Mouse (Mus musculus): ENCODE results near the gene Smcr8. TPM values are rescaled to one million over a fixed set of nuclear protein-coding genes. Genes with fewer than 3 reads are reported as not detected.

Smcr8 gene
- polyA plus RNA-seq, 1 experiment from 2014 or later, result 5.9 TPM

DNA sequence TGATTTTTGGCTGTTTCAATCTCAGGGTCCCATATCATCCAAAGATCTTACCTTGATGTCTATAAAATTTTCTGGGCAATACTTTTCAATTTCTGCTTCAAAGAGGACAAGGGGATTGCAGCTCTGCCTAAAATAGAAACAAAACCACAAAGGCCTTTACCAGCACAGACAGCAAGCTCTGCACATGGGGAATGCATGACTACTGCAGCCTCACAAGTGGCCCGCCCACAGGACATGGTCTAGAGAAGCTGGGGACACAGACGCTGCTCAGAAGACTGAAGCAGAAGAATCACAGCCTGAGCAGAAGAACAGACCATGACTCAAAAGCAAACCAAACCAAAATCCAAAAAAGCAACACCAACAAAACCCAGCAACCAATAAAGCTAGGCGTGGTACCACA, 15.6 kb upstream of the Smcr8 start:
- peaks cover 46% of the 10 kb centered on the region for H3K36me3 ChIP-seq
- no peaks in the 10 kb centered on the region for H3K27me3 ChIP-seq
- 84% methylated on average over 3 of the region's 3 CpGs for WGBS
- H3K4me2 ChIP-seq (replicated peaks), result no peak overlapping the region
- no peak overlapping the region for H3K4me3 ChIP-seq (replicated peaks)
- H3K9ac ChIP-seq, result no peak overlapping the region
- no peak overlapping the region for H3K27ac ChIP-seq (replicated peaks)
- no peaks in the 10 kb centered on the region for H3K9me3 ChIP-seq (replicated peaks)
- no peak for ATAC-seq (ENCODE audit: insufficient number of reproducible peaks, low FRiP score, low TSS enrichment, low read depth)
- no peaks in the 10 kb centered on the region for H3K4me1 ChIP-seq

DNA sequence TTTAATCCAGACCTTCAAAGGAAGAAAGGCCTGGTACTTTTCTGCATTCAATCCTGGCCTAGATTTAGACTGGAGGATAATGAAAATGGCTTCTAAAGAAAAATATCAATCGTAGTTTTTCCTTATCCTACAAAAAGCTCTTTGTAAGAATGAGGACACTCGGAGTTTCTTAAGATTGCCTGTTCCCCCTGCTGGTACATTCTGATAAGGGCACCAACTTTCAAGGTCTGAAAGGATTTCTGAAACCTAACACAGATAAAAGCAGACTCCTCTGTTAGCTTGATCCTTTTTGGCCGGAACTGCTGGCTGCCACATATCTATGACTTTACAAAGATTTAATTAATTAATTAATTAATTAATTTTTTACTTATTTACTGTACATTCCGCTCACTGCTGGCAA, 10.4 kb upstream of the Smcr8 start:
- peaks cover 8% of the 10 kb centered on the region; the same call in 1 of the 2 replicates for H3K36me3 ChIP-seq
- no peak overlapping the region for H3K4me3 ChIP-seq (replicated peaks)
- 0 out of 2 replicates have a peak, but pooled peaks cover 2% of the 10 kb centered on the region for H3K4me1 ChIP-seq
- no peaks in the 10 kb centered on the region for H3K9me3 ChIP-seq (replicated peaks)
- no peak for ATAC-seq (ENCODE audit: insufficient number of reproducible peaks, low FRiP score, low TSS enrichment, low read depth)
- H3K9ac ChIP-seq, result no peak overlapping the region
- 86% methylated on average over 4 of the region's 4 CpGs for WGBS
- no peak overlapping the region for H3K27ac ChIP-seq (replicated peaks)
- H3K4me2 ChIP-seq (replicated peaks), result no peak overlapping the region
- H3K27me3 ChIP-seq, result no peaks in the 10 kb centered on the region

GRCm38 (mm10) chr11:60769322-60769721, 8.0 kb upstream of the Smcr8 start:
- Histone ChIP-seq H3K27ac (replicated peaks) (no peak overlapping the region), H3K4me1 (0 out of 2 replicates have a peak, but pooled peaks cover 2% of the 10 kb centered on the region), H3K9ac (no peak overlapping the region), H3K27me3 (no peaks in the 10 kb centered on the region), H3K36me3 (no peaks in the 10 kb centered on the region), H3K4me2 (replicated peaks) (no peak overlapping the region), H3K9me3 (replicated peaks) (no peaks in the 10 kb centered on the region), H3K4me3 (replicated peaks) (no peak overlapping the region)
- 74% methylated on average over 2 of the region's 2 CpGs for WGBS
- no peak for ATAC-seq (ENCODE audit: insufficient number of reproducible peaks, low FRiP score, low TSS enrichment, low read depth)

- no peak for ATAC-seq (ENCODE audit: insufficient number of reproducible peaks, low FRiP score, low TSS enrichment, low read depth)
- Histone ChIP-seq H3K4me1 (peaks cover 13% of the 10 kb centered on the region), H3K4me2 (replicated peaks) (no peak overlapping the region), H3K4me3 (replicated peaks) (no peak overlapping the region), H3K36me3 (no peaks in the 10 kb centered on the region), H3K9ac (no peak overlapping the region), H3K27me3 (no peaks in the 10 kb centered on the region), H3K9me3 (replicated peaks) (no peaks in the 10 kb centered on the region), H3K27ac (replicated peaks) (no peak overlapping the region)
- 81% methylated on average over 3 of the region's 3 CpGs for WGBS
Measured at GRCm38 (mm10) chr11:60770776-60771175, 6.5 kb upstream of the Smcr8 start.

DNA sequence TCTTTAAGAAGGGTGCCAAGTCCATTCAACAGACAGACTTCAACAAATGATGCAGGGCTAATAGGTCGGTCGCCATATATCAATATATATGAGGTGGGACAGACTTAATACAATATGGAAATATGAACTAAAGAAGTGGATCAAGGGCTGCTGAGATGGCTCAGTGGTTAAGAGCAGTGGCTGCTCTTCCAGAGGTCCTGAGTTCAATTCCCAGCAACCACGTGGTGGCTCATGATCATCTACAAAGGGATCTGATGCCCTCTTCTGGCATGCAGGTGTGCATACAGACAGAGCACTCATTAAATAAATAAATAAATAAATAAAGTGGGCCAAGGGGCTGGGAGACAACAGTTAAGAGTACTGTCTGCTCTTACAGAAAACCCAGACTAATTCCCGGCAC, 5.2 kb upstream of the Smcr8 start:
- no peak overlapping the region for H3K9ac ChIP-seq
- H3K9me3 ChIP-seq (replicated peaks), result no peaks in the 10 kb centered on the region
- H3K4me1 ChIP-seq, result peaks cover 20% of the 10 kb centered on the region
- no peak overlapping the region for H3K4me2 ChIP-seq (replicated peaks)
- H3K4me3 ChIP-seq (replicated peaks), result no peak overlapping the region
- WGBS, result 81% methylated on average over 4 of the region's 4 CpGs
- H3K27me3 ChIP-seq, result no peaks in the 10 kb centered on the region
- ATAC-seq (ENCODE audit: insufficient number of reproducible peaks, low FRiP score, low TSS enrichment, low read depth), result no peak
- H3K36me3 ChIP-seq, result no peaks in the 10 kb centered on the region
- no peak overlapping the region for H3K27ac ChIP-seq (replicated peaks)

GRCm38 (mm10) chr11:60774158-60774689, 3.1 kb upstream of the Smcr8 start:
- Histone ChIP-seq H3K9me3 (replicated peaks) (no peaks in the 10 kb centered on the region), H3K27me3 (no peaks in the 10 kb centered on the region), H3K4me3 (replicated peaks) (no peak overlapping the region), H3K36me3 (0 out of 2 replicates have a peak, but pooled peaks cover 4% of the 10 kb centered on the region), H3K4me1 (peaks cover 35% of the 10 kb centered on the region), H3K4me2 (replicated peaks) (no peak overlapping the region), H3K27ac (replicated peaks) (no peak overlapping the region), H3K9ac (no peak overlapping the region)
- no peak for ATAC-seq (ENCODE audit: insufficient number of reproducible peaks, low FRiP score, low TSS enrichment, low read depth)
- 89% methylated on average over 3 of the region's 3 CpGs for WGBS

- H3K36me3 ChIP-seq, result peaks cover 9% of the 10 kb centered on the region; the same call in 1 of the 2 replicates
- no peak for ATAC-seq (ENCODE audit: insufficient number of reproducible peaks, low FRiP score, low TSS enrichment, low read depth)
- H3K27ac ChIP-seq (replicated peaks), result no peak overlapping the region
- no peak overlapping the region for H3K9ac ChIP-seq
- H3K4me3 ChIP-seq (replicated peaks), result 0 out of 2 replicates have a peak overlapping the region, but pooled peaks have one; percentile 75
- no peaks in the 10 kb centered on the region for H3K27me3 ChIP-seq
- no peaks in the 10 kb centered on the region for H3K9me3 ChIP-seq (replicated peaks)
- WGBS, result 68% methylated on average over 1 of the region's 1 CpGs
- peak overlapping the region; percentile 82; the same call in 1 of the 2 replicates for H3K4me2 ChIP-seq (replicated peaks)
- peaks cover 39% of the 10 kb centered on the region for H3K4me1 ChIP-seq
Measured at GRCm38 (mm10) chr11:60774841-60775240, 2.5 kb upstream of the Smcr8 start.

GRCm38 (mm10) chr11:60775578-60775977, 1.7 kb upstream of the Smcr8 start:
- no peak overlapping the region for H3K27ac ChIP-seq (replicated peaks)
- no peaks in the 10 kb centered on the region for H3K27me3 ChIP-seq
- peaks cover 46% of the 10 kb centered on the region for H3K4me1 ChIP-seq
- no peak overlapping the region for H3K9ac ChIP-seq
- H3K4me2 ChIP-seq (replicated peaks), result peak overlapping the region; percentile 82
- H3K4me3 ChIP-seq (replicated peaks), result peak overlapping the region; percentile 75
- ATAC-seq (ENCODE audit: insufficient number of reproducible peaks, low FRiP score, low TSS enrichment, low read depth), result no peak
- WGBS, result 43% methylated on average over 6 of the region's 6 CpGs
- peaks cover 15% of the 10 kb centered on the region; the same call in 1 of the 2 replicates for H3K36me3 ChIP-seq
- no peaks in the 10 kb centered on the region for H3K9me3 ChIP-seq (replicated peaks)

- ATAC-seq (ENCODE audit: insufficient number of reproducible peaks, low FRiP score, low TSS enrichment, low read depth), result no peak
- peak overlapping the region; percentile 75 for H3K4me3 ChIP-seq (replicated peaks)
- WGBS, result 3% methylated on average over 17 of the region's 17 CpGs
- H3K9me3 ChIP-seq (replicated peaks), result no peaks in the 10 kb centered on the region
- peaks cover 53% of the 10 kb centered on the region for H3K4me1 ChIP-seq
- no peaks in the 10 kb centered on the region for H3K27me3 ChIP-seq
- peaks cover 15% of the 10 kb centered on the region; the same call in 1 of the 2 replicates for H3K36me3 ChIP-seq
- peak overlapping the region; percentile 91 for H3K27ac ChIP-seq (replicated peaks)
- H3K4me2 ChIP-seq (replicated peaks), result peak overlapping the region; percentile 82
- H3K9ac ChIP-seq, result peak overlapping the region; percentile 60
Measured at GRCm38 (mm10) chr11:60776107-60776828, 1.1 kb upstream of the Smcr8 start.

DNA sequence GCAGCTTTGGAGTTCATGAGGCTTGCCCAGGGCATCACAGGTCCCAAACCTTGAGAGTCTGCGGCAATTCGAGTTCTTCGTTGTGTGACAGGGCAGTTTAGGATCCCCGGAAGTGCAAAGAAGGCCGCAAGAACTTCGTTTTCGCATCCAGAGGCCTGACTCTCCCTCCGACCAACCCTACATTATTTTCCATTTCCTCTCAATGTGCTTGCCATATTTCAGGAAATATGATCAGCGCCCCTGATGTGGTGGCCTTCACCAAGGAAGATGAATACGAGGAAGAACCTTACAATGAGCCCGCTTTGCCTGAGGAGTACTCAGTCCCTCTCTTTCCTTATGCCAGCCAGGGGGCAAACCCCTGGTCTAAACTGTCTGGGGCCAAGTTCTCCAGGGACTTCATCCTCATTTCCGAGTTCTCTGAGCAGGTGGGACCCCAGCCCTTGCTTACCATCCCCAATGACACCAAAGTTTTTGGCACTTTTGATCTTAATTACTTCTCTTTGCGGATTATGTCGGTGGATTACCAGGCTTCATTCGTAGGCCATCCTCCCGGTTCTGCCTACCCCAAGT, 562 bp downstream of the Smcr8 start:
- H3K36me3 ChIP-seq, result peaks cover 15% of the 10 kb centered on the region; the same call in 1 of the 2 replicates
- H3K4me2 ChIP-seq (replicated peaks), result peak overlapping the region; percentile 82
- H3K4me1 ChIP-seq, result peaks cover 65% of the 10 kb centered on the region
- H3K27ac ChIP-seq (replicated peaks), result peak overlapping the region; percentile 91
- ATAC-seq (ENCODE audit: insufficient number of reproducible peaks, low FRiP score, low TSS enrichment, low read depth), result no peak
- 23% methylated on average over 16 of the region's 16 CpGs for WGBS
- no peaks in the 10 kb centered on the region for H3K27me3 ChIP-seq
- H3K9me3 ChIP-seq (replicated peaks), result no peaks in the 10 kb centered on the region
- peak overlapping the region; percentile 60 for H3K9ac ChIP-seq
- H3K4me3 ChIP-seq (replicated peaks), result peak overlapping the region; percentile 75

GRCm38 (mm10) chr11:60779673-60780189, 2.4 kb downstream of the Smcr8 start:
- WGBS, result 91% methylated on average over 10 of the region's 10 CpGs
- Histone ChIP-seq H3K4me2 (replicated peaks) (peak overlapping the region; percentile 37), H3K27me3 (no peaks in the 10 kb centered on the region), H3K4me3 (replicated peaks) (peak overlapping the region; percentile 17; the same call in 1 of the 2 replicates), H3K4me1 (peaks cover 65% of the 10 kb centered on the region), H3K36me3 (peaks cover 29% of the 10 kb centered on the region), H3K27ac (replicated peaks) (no peak overlapping the region), H3K9me3 (replicated peaks) (no peaks in the 10 kb centered on the region), H3K9ac (peak overlapping the region; percentile 18; the same call in 1 of the 2 replicates)
- no peak for ATAC-seq (ENCODE audit: insufficient number of reproducible peaks, low FRiP score, low TSS enrichment, low read depth)
